Mouse (Mus musculus): ENCODE measurements around the gene Slc4a10. TPM values are rescaled to one million over a fixed set of nuclear protein-coding genes. Genes with fewer than 3 reads are reported as not detected.
"Not testable (repeated sequence)": the region's sequence is repeated elsewhere in the genome, so short reads cannot be mapped to it uniquely, and the experiment has no call there.

Gene Slc4a10
- polyA plus RNA-seq (2015; fragmentation: Nextera tagmentation; extraction: Ambion mirVana), result 0.19 and 0.43 TPM in 2 replicates

DNA sequence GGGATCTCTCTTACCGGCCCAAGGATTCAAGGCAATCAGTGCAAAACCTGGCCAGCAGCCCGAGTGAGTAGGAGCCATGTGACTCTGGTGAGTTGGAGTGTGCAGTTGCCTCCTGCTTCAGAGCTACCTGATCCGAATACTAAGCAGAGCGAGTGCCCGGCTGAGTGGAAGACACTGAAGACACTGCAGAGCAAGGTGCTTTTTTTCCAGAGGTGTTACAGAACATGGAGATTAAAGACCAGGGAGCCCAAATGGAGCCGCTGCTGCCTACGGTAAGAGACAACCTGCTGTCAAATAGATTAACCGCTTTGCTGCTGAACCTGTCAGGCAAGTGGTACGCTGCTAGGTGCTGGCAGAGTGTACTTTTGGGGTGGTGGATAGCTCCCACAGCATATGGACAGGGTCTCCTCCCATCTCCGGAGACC lies at the start of gene Slc4a10:
Gene Slc4a10 (plus strand): TSS at position 42 of the 425 bp plus-strand sequence.
- H3K4me3 ChIP-seq, result peak within 1 kb of the TSS; percentile 57
- peak within 1 kb of the TSS; percentile 76 for H3K4me2 ChIP-seq
- no peaks in the 10 kb centered on the region for H3K9me3 ChIP-seq (replicated peaks)
- no peaks in the 10 kb centered on the region for H3K27me3 ChIP-seq
- no peak for ATAC-seq (replicated peaks; ENCODE audit: insufficient number of reproducible peaks, insufficient read depth, low FRiP score, low read depth)
- WGBS, result 14% methylated on average over 10 of the region's 10 CpGs
- H3K9ac ChIP-seq, result peak within 1 kb of the TSS; percentile 44
- H3K4me1 ChIP-seq (replicated peaks), result peaks cover 5% of the 10 kb centered on the region
- H3K27ac ChIP-seq, result no peak within 1 kb of the TSS
- H3K36me3 ChIP-seq, result no peaks in the 10 kb centered on the region

DNA sequence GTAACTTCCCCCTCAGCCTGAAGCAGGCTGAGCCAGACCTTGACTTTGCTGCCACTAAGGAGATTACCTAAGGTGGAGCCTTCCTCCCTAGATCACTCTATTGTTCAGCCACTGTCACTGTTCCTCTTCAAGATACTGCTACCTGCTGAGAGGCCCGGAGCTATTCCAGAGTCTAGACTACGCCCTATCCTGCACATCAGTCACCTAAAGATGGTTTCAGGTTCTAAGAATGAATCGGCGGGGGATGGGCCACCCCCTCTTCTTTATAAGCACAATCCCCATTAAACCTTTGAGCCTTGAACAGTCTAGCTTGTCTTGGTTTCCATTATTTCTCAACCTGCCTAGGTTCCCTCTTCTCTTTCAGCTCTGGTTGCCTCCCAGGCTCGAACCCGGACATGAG lies 45.0 kb upstream of the Slc4a10 start:
- not testable (repeated sequence) for H3K4me1 ChIP-seq (replicated peaks); H3K27me3 ChIP-seq; H3K36me3 ChIP-seq; H3K9ac ChIP-seq; H3K4me3 ChIP-seq; H3K27ac ChIP-seq; ATAC-seq (replicated peaks; ENCODE audit: insufficient number of reproducible peaks, insufficient read depth, low FRiP score, low read depth); H3K9me3 ChIP-seq (replicated peaks); H3K4me2 ChIP-seq
- 83% methylated on average over 6 of the region's 6 CpGs for WGBS

DNA sequence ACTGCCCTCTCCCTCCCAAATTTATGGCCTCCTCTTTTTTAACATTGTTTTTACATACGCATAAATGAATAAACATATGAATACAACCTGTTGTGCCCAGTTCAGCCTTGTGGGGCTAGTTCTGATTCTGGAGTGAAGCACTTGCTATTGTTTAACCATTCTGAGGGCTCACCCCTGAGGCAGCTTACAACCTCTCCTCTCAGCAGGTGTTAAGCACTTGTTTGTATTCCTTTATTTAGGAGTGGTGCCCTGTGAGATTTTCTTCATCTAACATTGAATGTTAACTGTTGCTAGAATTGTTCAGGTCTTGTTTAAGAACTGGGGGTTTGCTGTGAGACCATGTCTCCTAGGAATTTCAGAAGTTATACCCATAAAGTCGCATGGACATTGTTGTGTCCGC lies 28.1 kb upstream of the Slc4a10 start:
- Histone ChIP-seq H3K4me2 (no peak overlapping the region), H3K27ac (no peak overlapping the region), H3K9ac (no peak overlapping the region), H3K4me1 (replicated peaks) (no peaks in the 10 kb centered on the region), H3K27me3 (no peaks in the 10 kb centered on the region), H3K4me3 (no peak overlapping the region), H3K36me3 (no peaks in the 10 kb centered on the region), H3K9me3 (replicated peaks) (no peaks in the 10 kb centered on the region)
- WGBS, result 64% methylated on average over 3 of the region's 3 CpGs
- ATAC-seq (replicated peaks; ENCODE audit: insufficient number of reproducible peaks, insufficient read depth, low FRiP score, low read depth), result no peak

DNA sequence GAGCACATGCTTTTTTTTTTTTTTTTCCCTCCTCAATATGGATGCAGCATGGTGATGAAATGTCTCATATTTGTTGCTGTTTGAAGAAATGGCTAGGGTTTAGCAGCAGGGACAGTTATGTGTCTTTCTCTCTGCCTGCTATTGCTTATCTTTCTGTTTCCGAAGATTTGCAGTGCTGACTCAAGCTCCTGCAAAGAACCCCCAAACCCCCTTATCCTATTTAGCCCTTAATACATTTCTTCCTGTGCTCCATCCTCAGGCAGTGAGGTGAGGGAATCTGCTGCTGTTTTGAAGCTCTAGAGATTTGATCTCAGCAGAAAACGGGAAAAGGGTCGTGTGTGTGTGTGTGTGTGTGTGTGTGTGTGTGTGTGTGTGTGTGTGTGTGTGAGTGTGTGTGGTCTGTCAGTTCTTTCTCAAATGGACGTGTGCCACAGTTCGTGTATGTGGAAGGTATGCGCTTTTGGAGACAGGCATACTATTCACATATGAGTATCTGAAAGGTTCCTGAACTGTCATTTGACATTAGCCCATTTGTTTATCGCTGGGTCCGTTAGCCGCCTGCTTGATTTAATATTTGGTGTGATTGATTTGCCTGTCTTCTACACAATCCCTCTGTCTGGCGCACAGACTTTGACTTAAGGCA lies 720 bp downstream of the Slc4a10 start:
- WGBS, result 10% methylated on average over 10 of the region's 10 CpGs

DNA sequence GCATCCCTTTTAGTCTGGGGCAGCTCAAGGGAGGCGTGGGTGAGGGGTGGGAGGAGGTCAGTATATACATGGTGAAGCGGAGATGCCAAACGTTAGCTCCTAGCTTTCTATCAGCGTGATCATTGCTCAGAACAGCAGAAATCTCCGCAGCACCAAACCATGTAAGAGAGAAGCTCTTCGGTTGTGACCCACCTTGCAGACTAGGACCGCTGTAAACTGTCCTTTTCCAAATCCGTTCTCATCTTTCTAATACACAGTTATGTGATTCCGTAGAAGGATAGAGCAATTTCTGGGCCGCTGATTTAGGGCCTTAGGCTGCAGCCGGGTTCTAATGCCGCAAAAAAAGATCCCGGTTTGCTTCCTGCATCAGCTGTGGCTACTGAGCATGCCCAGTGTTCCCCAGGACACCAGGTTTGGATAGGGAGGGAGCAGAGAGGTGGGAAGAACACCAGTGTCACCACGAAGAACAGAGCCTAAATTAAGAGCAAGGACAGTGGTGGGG lies 1.3 kb downstream of the Slc4a10 start:
- Histone ChIP-seq H3K4me3 (peak overlapping the region; percentile 57), H3K9ac (peak overlapping the region; percentile 44), H3K4me2 (peak overlapping the region; percentile 76), H3K27ac (no peak overlapping the region; the same call in 1 of the 2 replicates), H3K4me1 (replicated peaks) (peaks cover 5% of the 10 kb centered on the region), H3K27me3 (no peaks in the 10 kb centered on the region), H3K9me3 (replicated peaks) (no peaks in the 10 kb centered on the region), H3K36me3 (no peaks in the 10 kb centered on the region)
- peak; percentile 73 for ATAC-seq (replicated peaks; ENCODE audit: insufficient number of reproducible peaks, insufficient read depth, low FRiP score, low read depth)
- under 1% methylated on average over 14 of the region's 14 CpGs for whole genome bisulfite sequencing

More for the DNA sequence above, 720 bp downstream of the Slc4a10 start:
- Histone ChIP-seq H3K4me1 (replicated peaks) (peaks cover 5% of the 10 kb centered on the region), H3K27ac (no peak overlapping the region), H3K36me3 (no peaks in the 10 kb centered on the region), H3K9me3 (replicated peaks) (no peaks in the 10 kb centered on the region), H3K4me3 (peak overlapping the region; percentile 57), H3K27me3 (no peaks in the 10 kb centered on the region), H3K9ac (peak overlapping the region; percentile 44), H3K4me2 (peak overlapping the region; percentile 76)
- no peak; the same call in 1 of the 2 replicates for ATAC-seq (replicated peaks; ENCODE audit: insufficient number of reproducible peaks, insufficient read depth, low FRiP score, low read depth)

DNA sequence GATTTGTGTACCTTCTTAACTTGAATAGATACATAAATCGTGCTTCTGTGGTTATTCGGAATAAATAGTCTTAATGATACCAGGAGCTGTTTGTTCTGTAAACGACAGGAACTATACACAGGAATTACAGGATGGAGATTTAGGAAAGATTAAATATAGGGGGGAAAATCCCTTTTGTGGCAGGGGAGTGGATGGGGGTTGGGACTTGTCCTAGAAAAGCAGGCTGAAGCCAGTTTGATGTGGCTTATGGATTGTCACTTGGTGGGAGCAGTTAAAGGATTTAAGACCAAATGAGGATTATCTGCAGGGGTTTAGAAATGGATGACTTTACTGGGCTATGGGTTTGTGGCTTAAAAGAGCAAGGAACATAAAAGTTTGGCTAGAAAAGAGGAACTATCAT lies 1.9 kb downstream of the Slc4a10 start:
- no peak for ATAC-seq (replicated peaks; ENCODE audit: insufficient number of reproducible peaks, insufficient read depth, low FRiP score, low read depth)
- Histone ChIP-seq H3K36me3 (no peaks in the 10 kb centered on the region), H3K9me3 (replicated peaks) (no peaks in the 10 kb centered on the region), H3K4me2 (peak overlapping the region; percentile 76), H3K4me3 (peak overlapping the region; percentile 57), H3K27me3 (no peaks in the 10 kb centered on the region), H3K9ac (no peak overlapping the region), H3K27ac (no peak overlapping the region), H3K4me1 (replicated peaks) (peaks cover 5% of the 10 kb centered on the region)
- 16% methylated on average over 3 of the region's 3 CpGs for WGBS

DNA sequence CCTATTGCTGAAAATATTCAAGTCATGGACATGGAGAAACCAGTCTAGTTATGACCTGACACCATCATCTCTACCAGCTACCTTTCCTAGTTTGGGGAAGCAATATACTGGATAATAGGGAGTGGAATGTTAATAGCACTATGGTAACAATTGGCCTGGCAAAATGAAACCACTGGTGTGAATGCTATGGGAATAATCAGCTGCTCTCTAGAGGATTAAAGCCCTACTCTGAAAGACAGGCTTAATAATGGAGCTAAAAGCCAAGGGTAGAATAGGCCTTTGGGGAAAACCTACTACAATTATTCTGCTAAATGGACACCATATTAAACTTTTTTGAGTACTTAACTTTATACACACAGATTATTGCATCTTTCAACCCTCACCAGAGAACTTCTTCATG lies 30.2 kb downstream of the Slc4a10 start:
- no peak for ATAC-seq (replicated peaks; ENCODE audit: insufficient number of reproducible peaks, insufficient read depth, low FRiP score, low read depth)
- Histone ChIP-seq H3K4me1 (replicated peaks) (no peaks in the 10 kb centered on the region), H3K27me3 (no peaks in the 10 kb centered on the region), H3K36me3 (no peaks in the 10 kb centered on the region), H3K4me2 (no peak overlapping the region), H3K9me3 (replicated peaks) (no peaks in the 10 kb centered on the region), H3K27ac (no peak overlapping the region), H3K4me3 (no peak overlapping the region), H3K9ac (no peak overlapping the region)

DNA sequence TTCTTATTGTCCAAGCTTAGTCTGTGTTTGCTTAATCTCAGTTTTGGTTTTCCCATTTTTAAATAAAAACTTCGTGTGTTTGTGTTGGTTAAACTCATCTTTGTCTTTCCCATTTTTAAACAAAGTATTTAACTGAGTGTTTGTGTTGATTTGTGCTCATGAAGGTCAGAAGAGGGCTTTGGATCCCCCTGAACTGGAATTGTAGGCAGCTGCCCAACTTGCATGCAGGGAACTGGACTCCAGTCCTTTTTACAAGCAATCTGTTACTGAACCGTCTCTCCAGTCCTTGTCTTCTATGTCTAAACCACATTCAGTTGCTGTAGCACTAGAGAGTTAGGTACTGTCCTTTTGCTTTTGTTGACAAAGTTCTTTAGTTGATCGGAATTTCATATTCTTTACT lies 41.3 kb downstream of the Slc4a10 start:
- no peak overlapping the region for H3K4me2 ChIP-seq
- H3K27me3 ChIP-seq, result no peaks in the 10 kb centered on the region
- H3K4me1 ChIP-seq (replicated peaks), result no peaks in the 10 kb centered on the region
- no peak overlapping the region for H3K27ac ChIP-seq
- H3K9ac ChIP-seq, result no peak overlapping the region
- no peak for ATAC-seq (replicated peaks; ENCODE audit: insufficient number of reproducible peaks, insufficient read depth, low FRiP score, low read depth)
- H3K4me3 ChIP-seq, result no peak overlapping the region
- 65% methylated on average over 3 of the region's 3 CpGs for WGBS
- no peaks in the 10 kb centered on the region for H3K9me3 ChIP-seq (replicated peaks)
- no peaks in the 10 kb centered on the region for H3K36me3 ChIP-seq

DNA sequence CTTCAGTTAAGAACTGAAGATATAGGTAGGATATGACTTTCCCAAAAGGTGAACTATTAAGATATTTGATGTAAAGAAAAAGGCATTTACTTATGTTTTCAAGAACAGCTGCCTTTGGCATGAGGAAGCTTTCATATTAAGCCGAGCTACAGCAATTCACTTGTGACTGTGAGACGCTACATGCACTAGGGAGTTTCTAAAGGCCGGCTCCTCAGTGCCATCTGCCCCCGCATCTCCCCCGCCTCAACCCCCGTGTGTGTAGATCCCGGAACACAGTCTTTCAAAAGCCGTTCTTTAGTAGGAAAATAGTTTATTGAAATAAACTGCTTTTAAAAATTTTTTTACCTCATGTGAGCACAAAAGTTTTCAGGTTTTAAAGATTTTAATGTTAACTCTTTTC lies 42.5 kb downstream of the Slc4a10 start:
- no peak overlapping the region for H3K27ac ChIP-seq
- H3K9me3 ChIP-seq (replicated peaks), result no peaks in the 10 kb centered on the region
- H3K27me3 ChIP-seq, result no peaks in the 10 kb centered on the region
- no peak for ATAC-seq (replicated peaks; ENCODE audit: insufficient number of reproducible peaks, insufficient read depth, low FRiP score, low read depth)
- H3K36me3 ChIP-seq, result no peaks in the 10 kb centered on the region
- H3K4me1 ChIP-seq (replicated peaks), result no peaks in the 10 kb centered on the region
- WGBS, result 72% methylated on average over 8 of the region's 8 CpGs
- H3K4me2 ChIP-seq, result no peak overlapping the region
- no peak overlapping the region for H3K4me3 ChIP-seq
- no peak overlapping the region for H3K9ac ChIP-seq

DNA sequence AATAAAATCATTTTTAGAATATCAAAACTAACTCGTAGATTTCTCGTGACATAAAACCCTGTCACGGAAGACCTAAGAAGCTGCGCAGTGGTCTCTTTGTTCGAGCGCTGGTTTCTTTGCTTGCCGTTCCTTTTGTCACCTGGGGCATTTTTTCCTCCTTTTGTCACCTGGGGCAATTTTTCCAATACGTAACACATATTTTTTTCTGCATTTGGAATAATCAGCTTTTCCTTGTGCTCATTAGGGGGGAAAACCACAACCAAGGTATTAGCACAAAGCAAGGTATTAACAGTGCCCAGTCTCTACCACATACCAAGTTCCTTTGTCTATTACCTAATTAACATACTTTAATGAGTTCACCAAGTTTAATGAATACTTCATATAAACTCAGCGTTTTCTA lies 42.9 kb downstream of the Slc4a10 start:
- no peaks in the 10 kb centered on the region for H3K4me1 ChIP-seq (replicated peaks)
- H3K9me3 ChIP-seq (replicated peaks), result no peaks in the 10 kb centered on the region
- WGBS, result 83% methylated on average over 9 of the region's 9 CpGs
- H3K4me3 ChIP-seq, result no peak overlapping the region
- H3K9ac ChIP-seq, result no peak overlapping the region
- H3K27me3 ChIP-seq, result no peaks in the 10 kb centered on the region
- H3K4me2 ChIP-seq, result no peak overlapping the region
- H3K27ac ChIP-seq, result no peak overlapping the region
- H3K36me3 ChIP-seq, result no peaks in the 10 kb centered on the region
- no peak for ATAC-seq (replicated peaks; ENCODE audit: insufficient number of reproducible peaks, insufficient read depth, low FRiP score, low read depth)

DNA sequence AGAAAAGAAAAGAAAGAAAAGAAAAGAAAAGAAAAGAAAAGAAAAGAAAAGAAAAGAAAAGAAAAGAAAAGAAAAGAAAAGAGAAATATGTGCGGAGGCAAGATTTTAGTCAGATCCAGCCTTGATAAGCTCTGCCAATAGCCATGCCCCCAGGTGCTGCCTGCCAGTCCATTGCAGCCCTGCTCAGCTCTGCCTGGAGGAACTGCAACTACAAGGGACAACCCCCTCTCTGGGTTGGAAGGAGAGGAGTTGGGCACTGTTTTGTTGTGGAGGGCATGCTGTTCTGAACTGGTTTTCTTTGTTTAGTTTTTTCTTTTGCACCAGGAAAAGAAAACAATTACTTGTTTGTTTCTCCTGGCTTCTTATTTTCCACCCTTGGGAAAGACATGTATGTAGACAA lies 54.3 kb downstream of the Slc4a10 start:
- no peak overlapping the region for H3K4me3 ChIP-seq
- H3K4me1 ChIP-seq (replicated peaks), result no peaks in the 10 kb centered on the region

DNA sequence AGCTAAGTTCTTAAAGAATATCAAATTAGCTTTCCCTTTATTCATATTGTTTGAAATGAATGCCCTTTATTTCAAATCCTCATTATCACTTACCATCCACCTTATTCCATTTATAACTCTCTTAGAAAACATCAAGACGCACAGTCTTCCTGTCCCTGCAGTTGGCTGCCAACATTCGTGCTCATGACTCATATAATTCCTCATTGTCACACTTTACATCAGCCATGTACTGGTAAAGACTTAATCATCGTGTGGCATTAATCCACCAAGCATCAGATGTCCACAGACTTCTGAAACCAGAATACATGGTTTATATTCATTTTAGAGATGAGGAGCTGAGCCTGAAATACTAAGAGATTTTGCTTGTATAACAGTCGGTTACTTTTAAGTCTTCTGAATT lies 69.1 kb downstream of the Slc4a10 start:
- Histone ChIP-seq H3K27ac (no peak overlapping the region), H3K9ac (no peak overlapping the region), H3K9me3 (replicated peaks) (no peaks in the 10 kb centered on the region), H3K36me3 (no peaks in the 10 kb centered on the region), H3K4me2 (no peak overlapping the region), H3K4me3 (no peak overlapping the region), H3K4me1 (replicated peaks) (no peaks in the 10 kb centered on the region), H3K27me3 (no peaks in the 10 kb centered on the region)
- WGBS, result 77% methylated on average over 4 of the region's 4 CpGs
- ATAC-seq (replicated peaks; ENCODE audit: insufficient number of reproducible peaks, insufficient read depth, low FRiP score, low read depth), result no peak

More for the DNA sequence above, 54.3 kb downstream of the Slc4a10 start:
- no peaks in the 10 kb centered on the region for H3K27me3 ChIP-seq
- H3K9me3 ChIP-seq (replicated peaks), result no peaks in the 10 kb centered on the region
- H3K27ac ChIP-seq, result no peak overlapping the region
- no peak overlapping the region for H3K4me2 ChIP-seq
- no peak for ATAC-seq (replicated peaks; ENCODE audit: insufficient number of reproducible peaks, insufficient read depth, low FRiP score, low read depth)
- no peaks in the 10 kb centered on the region for H3K36me3 ChIP-seq
- WGBS, result 90% methylated on average over 1 of the region's 1 CpGs
- no peak overlapping the region for H3K9ac ChIP-seq
